Mouse (Mus musculus) megakaryocyte, embryonic 14.5 days (primary cell): ENCODE results near the gene Syne1. TPM values are rescaled to one million over a fixed set of nuclear protein-coding genes. Genes with fewer than 3 reads are reported as not detected.

Source experiments
- H3K27me3 ChIP-seq: replicated peaks from 2 replicates; pipeline ENCODE3; 2012; ENCODE audit warnings: inconsistent platforms
- H3K36me3 ChIP-seq: replicated peaks from 2 replicates; pipeline ENCODE3; 2012; ENCODE audit warnings: low read length, inconsistent platforms, mixed read lengths
- H3K4me1 ChIP-seq: 2 replicates; pipeline ENCODE4 v1.6.1; 2012; ENCODE audit warnings: inconsistent platforms
- H3K4me3 ChIP-seq: replicated peaks from 2 replicates; pipeline ENCODE3; 2012; ENCODE audit warnings: moderate library complexity, mild to moderate bottlenecking, inconsistent platforms
- H3K9me3 ChIP-seq: 2 replicates; pipeline ENCODE4 v1.6.1; 2012; ENCODE audit warnings: inconsistent platforms
- FLI1 ChIP-seq: IDR thresholded peaks from 2 replicates; pipeline ENCODE4 v1.6.1; 2012; ENCODE audit warnings: low read length, inconsistent platforms, mixed read lengths
- GATA1 ChIP-seq: IDR thresholded peaks from 3 replicates; pipeline ENCODE4 v1.6.1; 2012; ENCODE audit warnings: mixed read lengths, low read length, inconsistent platforms, borderline replicate concordance
- polyA plus RNA-seq: library from polyadenylated mRNA; stranded (reverse); fragments of >175 nt; gene quantifications from 2 replicates; pipeline ENCODE4 v1.2.3, GENCODE M21; 2012; ENCODE audit warnings: low replicate concordance; ENCODE audit not compliant: insufficient read depth

Syne1 gene
- polyA plus RNA-seq, 1 experiment, result 5.3 TPM

- H3K4me1 ChIP-seq, result no peaks in the 10 kb centered on the region
- no peaks in the 10 kb centered on the region for H3K9me3 ChIP-seq
- no peak overlapping the region for H3K4me3 ChIP-seq
- no peaks in the 10 kb centered on the region for H3K27me3 ChIP-seq
- H3K36me3 ChIP-seq, result peaks cover 100% of the 10 kb centered on the region
- no peak for TF ChIP-seq FLI1
Observed at GRCm38 (mm10) chr10:5044481-5044880, 506.8 kb downstream of the Syne1 start.

- Histone ChIP-seq H3K4me1 (no peaks in the 10 kb centered on the region), H3K36me3 (peaks cover 100% of the 10 kb centered on the region)
- TF ChIP-seq FLI1 (no peak), GATA1 (no peak)
Observed at GRCm38 (mm10) chr10:5041254-5041653, 510.0 kb downstream of the Syne1 start.

GRCm38 (mm10) chr10:5032192-5033048, 518.9 kb downstream of the Syne1 start:
- no peak overlapping the region for H3K4me3 ChIP-seq
- TF ChIP-seq FLI1 (no peak), GATA1 (no peak)
- no peaks in the 10 kb centered on the region for H3K27me3 ChIP-seq
- H3K4me1 ChIP-seq, result peaks cover 17% of the 10 kb centered on the region
- no peaks in the 10 kb centered on the region for H3K9me3 ChIP-seq
- H3K36me3 ChIP-seq, result peaks cover 97% of the 10 kb centered on the region

More at GRCm38 (mm10) chr10:5041254-5041653, 510.0 kb downstream of the Syne1 start:
- no peak overlapping the region for H3K4me3 ChIP-seq
- H3K9me3 ChIP-seq, result no peaks in the 10 kb centered on the region
- H3K27me3 ChIP-seq, result no peaks in the 10 kb centered on the region

GRCm38 (mm10) chr10:5029883-5030282, 521.4 kb downstream of the Syne1 start:
- Histone ChIP-seq H3K9me3 (no peaks in the 10 kb centered on the region), H3K27me3 (no peaks in the 10 kb centered on the region), H3K4me1 (peaks cover 24% of the 10 kb centered on the region), H3K4me3 (no peak overlapping the region), H3K36me3 (peaks cover 95% of the 10 kb centered on the region)
- TF ChIP-seq FLI1 (no peak), GATA1 (no peak)

GRCm38 (mm10) chr10:5029161-5029560, 522.1 kb downstream of the Syne1 start:
- Histone ChIP-seq H3K9me3 (no peaks in the 10 kb centered on the region), H3K27me3 (no peaks in the 10 kb centered on the region), H3K4me1 (peaks cover 24% of the 10 kb centered on the region), H3K4me3 (no peak overlapping the region), H3K36me3 (peaks cover 96% of the 10 kb centered on the region)
- no peak for TF ChIP-seq GATA1
- no peak for TF ChIP-seq FLI1

GRCm38 (mm10) chr10:5028301-5028700, 523.0 kb downstream of the Syne1 start:
- H3K9me3 ChIP-seq, result no peaks in the 10 kb centered on the region
- H3K27me3 ChIP-seq, result no peaks in the 10 kb centered on the region
- peaks cover 95% of the 10 kb centered on the region for H3K36me3 ChIP-seq
- H3K4me3 ChIP-seq, result no peak overlapping the region
- peaks cover 24% of the 10 kb centered on the region for H3K4me1 ChIP-seq
- no peak for TF ChIP-seq GATA1
- no peak for TF ChIP-seq FLI1

GRCm38 (mm10) chr10:5027208-5027607, 524.1 kb downstream of the Syne1 start:
- H3K9me3 ChIP-seq, result no peaks in the 10 kb centered on the region
- peaks cover 95% of the 10 kb centered on the region for H3K36me3 ChIP-seq
- H3K27me3 ChIP-seq, result no peaks in the 10 kb centered on the region
- TF ChIP-seq GATA1 (no peak), FLI1 (no peak)
- H3K4me1 ChIP-seq, result peaks cover 24% of the 10 kb centered on the region
- H3K4me3 ChIP-seq, result no peak overlapping the region

- TF ChIP-seq FLI1 (no peak), GATA1 (no peak)
- Histone ChIP-seq H3K9me3 (no peaks in the 10 kb centered on the region), H3K4me1 (peaks cover 24% of the 10 kb centered on the region), H3K36me3 (peaks cover 95% of the 10 kb centered on the region), H3K27me3 (no peaks in the 10 kb centered on the region), H3K4me3 (no peak overlapping the region)
Observed at GRCm38 (mm10) chr10:5025906-5026305, 525.4 kb downstream of the Syne1 start.

- peaks cover 18% of the 10 kb centered on the region for H3K36me3 ChIP-seq
- H3K4me1 ChIP-seq, result no peaks in the 10 kb centered on the region
- TF ChIP-seq GATA1, result no peak
- TF ChIP-seq FLI1, result no peak
- H3K27me3 ChIP-seq, result no peaks in the 10 kb centered on the region
- H3K4me3 ChIP-seq, result no peak overlapping the region
- H3K9me3 ChIP-seq, result peaks cover 4% of the 10 kb centered on the region
Observed at GRCm38 (mm10) chr10:5017148-5017547, 534.1 kb downstream of the Syne1 start.

- H3K27me3 ChIP-seq, result no peaks in the 10 kb centered on the region
- H3K4me1 ChIP-seq, result no peaks in the 10 kb centered on the region
- no peak for TF ChIP-seq GATA1
- no peak for TF ChIP-seq FLI1
- H3K4me3 ChIP-seq, result no peak overlapping the region
- H3K9me3 ChIP-seq, result peaks cover 4% of the 10 kb centered on the region
- no peaks in the 10 kb centered on the region for H3K36me3 ChIP-seq
Observed at GRCm38 (mm10) chr10:5014976-5015375, 536.3 kb downstream of the Syne1 start.

GRCm38 (mm10) chr10:5012004-5012403, 539.3 kb downstream of the Syne1 start:
- Histone ChIP-seq H3K9me3 (peaks cover 4% of the 10 kb centered on the region), H3K4me3 (no peak overlapping the region), H3K4me1 (no peaks in the 10 kb centered on the region), H3K36me3 (no peaks in the 10 kb centered on the region), H3K27me3 (peaks cover 1% of the 10 kb centered on the region)
- TF ChIP-seq FLI1, result no peak
- no peak for TF ChIP-seq GATA1
